ENCODE assay signal across 8 mouse cellular contexts in the genomic region with DNA sequence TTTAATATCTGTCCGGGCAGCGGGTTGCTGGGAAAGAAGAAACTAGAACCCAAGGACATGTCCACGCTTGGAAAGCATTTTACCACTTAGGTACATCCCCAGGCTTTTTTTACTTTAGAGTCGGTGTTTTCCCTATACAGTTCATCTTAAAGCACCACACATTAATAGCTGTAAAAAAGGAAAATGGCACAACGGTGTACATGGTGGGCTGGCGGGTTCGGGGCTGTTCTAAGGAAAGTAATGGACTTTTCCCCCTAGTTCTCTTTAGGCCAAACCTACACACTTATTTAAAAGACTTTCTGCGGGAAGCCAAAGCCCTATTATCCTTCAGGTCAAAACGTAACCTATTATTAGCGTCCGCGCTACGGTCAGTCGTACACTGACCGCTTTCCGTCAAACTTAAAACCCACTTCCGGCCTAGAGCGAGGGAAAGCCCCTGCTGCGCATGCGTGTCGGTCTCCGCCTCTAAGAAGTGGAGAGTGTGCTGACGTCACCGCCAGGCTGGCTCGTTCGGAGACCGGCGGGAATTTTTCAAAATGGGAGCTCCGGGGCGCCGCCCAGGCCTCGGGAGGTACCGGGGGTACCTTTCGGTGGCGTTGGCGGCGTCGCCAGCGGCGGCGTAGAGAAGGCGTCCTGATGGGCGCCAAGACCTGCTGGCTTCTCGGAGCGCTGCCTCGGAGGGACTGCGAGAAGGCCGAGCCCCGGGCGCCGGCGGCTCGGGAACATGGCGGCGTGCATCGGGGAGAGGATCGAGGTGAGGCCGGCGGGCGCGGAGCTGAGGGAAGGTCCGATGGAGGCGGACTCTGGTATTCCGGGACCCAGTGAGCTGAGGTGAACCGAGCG. TPM values are rescaled to one million over a fixed set of nuclear protein-coding genes. Genes with fewer than 3 reads are reported as not detected.
DNase-seq lines count a peak whose midpoint lies in the region; ATAC-seq and TF ChIP-seq lines count a peak whose summit lies in the region.

A gene (plus strand): TSS at position 490 of the 843 bp plus-strand sequence.

- peaks cover 3% of the 10 kb centered on the region; the same call in 1 of the 2 replicates for H3K36me3 ChIP-seq in embryonic facial prominence, embryonic 13.5 days
- no peaks in the 10 kb centered on the region for H3K36me3 ChIP-seq in kidney, adult 2 months (ENCODE audit: control insufficient read depth, insufficient read depth, low read length)
- H3K36me3 ChIP-seq in limb, embryonic 12.5 days, result peaks cover 11% of the 10 kb centered on the region; the same call in 1 of the 2 replicates
- no peaks in the 10 kb centered on the region for H3K36me3 ChIP-seq in midbrain, embryonic 15.5 days (replicated peaks)
- H3K36me3 ChIP-seq in spleen, adult 2 months (ENCODE audit: control insufficient read depth, insufficient read depth, low read length), result no peaks in the 10 kb centered on the region

- peak; percentile 87 for ATAC-seq in embryonic facial prominence, embryonic 13.5 days (ENCODE audit: insufficient number of reproducible peaks, insufficient read depth, low FRiP score, low TSS enrichment, low read depth)
- ATAC-seq in limb, embryonic 12.5 days (ENCODE audit: insufficient number of reproducible peaks, insufficient read depth, low FRiP score, low TSS enrichment, low read depth), result peak; percentile 96
- ATAC-seq in midbrain, embryonic 15.5 days (replicated peaks), result peak; percentile 97

- peak; percentile 89 for DNase-seq in 3134 (ENCODE audit: extremely low read depth, insufficient read length, low spot score)
- peak; percentile 98 for DNase-seq in adrenal gland, postnatal 36 days
- DNase-seq in heart, adult 18-20 months, result peak; percentile 98
- DNase-seq in kidney, adult 2 months, result peak; percentile 98
- DNase-seq in spleen, adult 2 months (ENCODE audit: low read depth in 1 of 2, low spot score in 2 of 2), result peak; percentile 90 to 96

- TF ChIP-seq POLR2A in kidney, adult 2 months (IDR thresholded peaks at IDR 0.05; ENCODE audit: low read depth, low read length), result peak; percentile 24
- peak; percentile 56; the same call in 1 of the 2 replicates for TF ChIP-seq POLR2A in spleen, adult 2 months (IDR thresholded peaks at IDR 0.05; ENCODE audit: low read depth, low read length)

- WGBS in embryonic facial prominence, embryonic 13.5 days, result 2% methylated on average over 66 of the region's 66 CpGs
- 2% methylated on average over 66 of the region's 66 CpGs for WGBS in kidney, adult 2 months
- WGBS in limb, embryonic 12.5 days, result 3% methylated on average over 66 of the region's 66 CpGs
- WGBS in midbrain, embryonic 15.5 days, result 2% methylated on average over 66 of the region's 66 CpGs
- 3% methylated on average over 66 of the region's 66 CpGs for WGBS in spleen, adult 2 months

- H3K9me3 ChIP-seq in embryonic facial prominence, embryonic 13.5 days, result no peaks in the 10 kb centered on the region
- H3K9me3 ChIP-seq in limb, embryonic 12.5 days, result no peaks in the 10 kb centered on the region
- H3K9me3 ChIP-seq in midbrain, embryonic 15.5 days, result no peaks in the 10 kb centered on the region

- TF ChIP-seq CTCF in kidney, adult 2 months (conservative IDR thresholded peaks at IDR 0.05; ENCODE audit: insufficient read depth, insufficient read length, low read depth, low read length), result no peak
- TF ChIP-seq CTCF in spleen, adult 2 months (IDR thresholded peaks at IDR 0.05; ENCODE audit: extremely low read depth, insufficient read depth, insufficient read length, insufficient replicate concordance), result no peak

- H3K27ac ChIP-seq in embryonic facial prominence, embryonic 13.5 days, result peak within 1 kb of the TSS; percentile 82
- peak within 1 kb of the TSS; percentile 76 for H3K27ac ChIP-seq in kidney, adult 2 months (ENCODE audit: insufficient read depth, low read depth, low read length)
- H3K27ac ChIP-seq in limb, embryonic 12.5 days, result peak within 1 kb of the TSS; percentile 85
- peak within 1 kb of the TSS; percentile 60 for H3K27ac ChIP-seq in midbrain, embryonic 15.5 days
- H3K27ac ChIP-seq in spleen, adult 2 months (ENCODE audit: insufficient read depth, low read length), result peak within 1 kb of the TSS; percentile 35

- peaks cover 17% of the 10 kb centered on the region for H3K4me1 ChIP-seq in embryonic facial prominence, embryonic 13.5 days
- peaks cover 3% of the 10 kb centered on the region; the same call in 1 of the 2 replicates for H3K4me1 ChIP-seq in kidney, adult 2 months (ENCODE audit: control insufficient read depth, insufficient read depth, low read length)
- peaks cover 12% of the 10 kb centered on the region for H3K4me1 ChIP-seq in limb, embryonic 12.5 days (replicated peaks)
- peaks cover 13% of the 10 kb centered on the region for H3K4me1 ChIP-seq in midbrain, embryonic 15.5 days
- peaks cover 6% of the 10 kb centered on the region for H3K4me1 ChIP-seq in spleen, adult 2 months (ENCODE audit: control insufficient read depth, insufficient read depth, insufficient read length)

- peak within 1 kb of the TSS; percentile 93 for H3K4me2 ChIP-seq in embryonic facial prominence, embryonic 13.5 days
- peak within 1 kb of the TSS; percentile 86 for H3K4me2 ChIP-seq in limb, embryonic 12.5 days
- peak within 1 kb of the TSS; percentile 93 for H3K4me2 ChIP-seq in midbrain, embryonic 15.5 days

- peak within 1 kb of the TSS; percentile 95 for H3K4me3 ChIP-seq in embryonic facial prominence, embryonic 13.5 days
- H3K4me3 ChIP-seq in kidney, adult 2 months (ENCODE audit: insufficient read depth, low read depth, low read length), result peak within 1 kb of the TSS; percentile 97
- H3K4me3 ChIP-seq in limb, embryonic 12.5 days (replicated peaks), result peak within 1 kb of the TSS; percentile 95
- H3K4me3 ChIP-seq in midbrain, embryonic 15.5 days, result peak within 1 kb of the TSS; percentile 94
- peak within 1 kb of the TSS; percentile 87 for H3K4me3 ChIP-seq in spleen, adult 2 months (ENCODE audit: extremely low read depth, insufficient read depth, insufficient read length)

- H3K9ac ChIP-seq in embryonic facial prominence, embryonic 13.5 days, result peak within 1 kb of the TSS; percentile 91
- H3K9ac ChIP-seq in limb, embryonic 12.5 days (replicated peaks), result peak within 1 kb of the TSS; percentile 87
- peak within 1 kb of the TSS; percentile 57 for H3K9ac ChIP-seq in midbrain, embryonic 15.5 days

- no peaks in the 10 kb centered on the region for H3K27me3 ChIP-seq in embryonic facial prominence, embryonic 13.5 days
- no peaks in the 10 kb centered on the region for H3K27me3 ChIP-seq in kidney, adult 2 months (replicated peaks; ENCODE audit: control insufficient read depth, insufficient read depth, low read length)
- H3K27me3 ChIP-seq in limb, embryonic 12.5 days, result no peaks in the 10 kb centered on the region
- H3K27me3 ChIP-seq in midbrain, embryonic 15.5 days (replicated peaks), result no peaks in the 10 kb centered on the region
- H3K27me3 ChIP-seq in spleen, adult 2 months (ENCODE audit: control insufficient read depth, insufficient read depth, low read length), result no peaks in the 10 kb centered on the region

RNA-seq across cellular contexts. Expression of the gene that starts here (rescaled TPM):
- total RNA-seq in adrenal gland, postnatal 36 days (2021), result 1 to 10 TPM; 4.6 to 7.2 TPM
- polyA plus RNA-seq in embryonic facial prominence, embryonic 13.5 days (2015; fragmentation: Nextera tagmentation; extraction: Ambion mirVana), result 51.8 and 54.9 TPM in 2 replicates
- 1 to 10 TPM in 1 of 2 experiments, under 1 TPM in 1; 0.84 to 2.5 TPM for total RNA-seq in heart, adult 18-20 months (2021)
- 0.81 and 1.7 TPM in 2 replicates for polyA plus RNA-seq in kidney, adult 2 months (2012; rRNA removed)
- 68.8 and 74.5 TPM in 2 replicates for polyA plus RNA-seq in limb, embryonic 12.5 days (2016; fragmentation: Nextera tagmentation; extraction: Ambion mirVana)
- 14.0 and 14.7 TPM in 2 replicates for polyA plus RNA-seq in midbrain, embryonic 15.5 days (2015; fragmentation: Nextera tagmentation; extraction: Ambion mirVana)
- 2.7 and 3.3 TPM in 2 replicates for polyA plus RNA-seq in spleen, adult 2 months (2012; rRNA removed)

Comparison
In these comparisons a context has a peak if more than half of its experiments do, and no peak if none do; other contexts are left out.
1. Peak in every context shown above with its lines: DNase-seq, ATAC-seq, H3K4me3 ChIP-seq and H3K27ac ChIP-seq.
2. H3K27ac ChIP-seq: peak in every context shown above with its lines; median percentile 85 in limb, embryonic 12.5 days; 82 in embryonic facial prominence, embryonic 13.5 days; 76 in kidney, adult 2 months; 60 in midbrain, embryonic 15.5 days; 35 in spleen, adult 2 months.